Mouse (Mus musculus) CH12.LX (cell line): ENCODE measurements at regions not wholly inside any gene's neighbourhood (a gene's known extent, or its start where the extent isn't known, plus 50 kb on each side); places are given as distances from the start of the nearest gene placed in this dataset.

Experiments used
- DNase-seq: peaks from one replicate; pipeline ENCODE4 v3.0.0-alpha.2; 2013; ENCODE audit errors: extremely low read depth
- H3K27ac ChIP-seq: 2 replicates; pipeline ENCODE4 v1.5.1; 2012; ENCODE audit warnings: low read depth, mild to moderate bottlenecking, control low read depth, moderate library complexity; ENCODE audit not compliant: insufficient read depth
- H3K27me3 ChIP-seq: replicated peaks from 2 replicates; pipeline ENCODE3; 2012; ENCODE audit warnings: inconsistent platforms
- H3K36me3 ChIP-seq, 2 experiments: replicated peaks in 1 of 2; 2 replicates each; pipeline versions ENCODE3 to v1.6.1; 2012; ENCODE audit warnings: inconsistent platforms in 1 of 2, low read length in 1 of 2, mild to moderate bottlenecking in 1 of 2, mixed read lengths in 1 of 2, moderate library complexity in 1 of 2; ENCODE audit not compliant: control insufficient read depth in 1 of 2, insufficient read depth in 1 of 2
- H3K4me1 ChIP-seq, 2 experiments: 2 replicates each; pipeline ENCODE4 v1.6.1; 2012; ENCODE audit warnings: inconsistent platforms in 1 of 2, moderate library complexity in 1 of 2; ENCODE audit not compliant: insufficient read depth in 2 of 2, control insufficient read depth in 1 of 2
- H3K4me2 ChIP-seq: 2 replicates; pipeline ENCODE4 v1.6.1; 2012; ENCODE audit warnings: low read depth, mild to moderate bottlenecking, control low read depth; ENCODE audit not compliant: poor library complexity, insufficient read depth, severe bottlenecking
- H3K4me3 ChIP-seq, 3 experiments: fragments of 150-350 bp in 1 of 3; sonication (generic) in 1 of 3; replicated peaks in 1 of 3; 2 replicates each; pipeline versions ENCODE3 to v1.5.1; 2011 to 2012; ENCODE audit warnings: low read depth in 2 of 3, low read length in 2 of 3, mild to moderate bottlenecking in 2 of 3, moderate library complexity in 2 of 3, control low read depth in 1 of 3, improper control_type of control experiment in 1 of 3, inconsistent platforms in 1 of 3, mixed read lengths in 1 of 3; ENCODE audit not compliant: poor library complexity in 1 of 3
- H3K79me2 ChIP-seq: replicated peaks from 2 replicates; pipeline ENCODE4 v1.6.1; 2012; ENCODE audit warnings: mild to moderate bottlenecking, moderate library complexity; ENCODE audit not compliant: control insufficient read depth, poor library complexity, insufficient read depth, severe bottlenecking; ENCODE audit errors: extremely low read depth
- H3K9ac ChIP-seq: 2 replicates; pipeline ENCODE4 v1.6.1; 2012; ENCODE audit warnings: low read depth, mild to moderate bottlenecking, control low read depth, moderate library complexity; ENCODE audit not compliant: insufficient read depth
- H3K9me3 ChIP-seq: replicated peaks from 2 replicates; pipeline ENCODE3; 2012; ENCODE audit warnings: low read length, inconsistent platforms, mixed read lengths
- BHLHE40 ChIP-seq: IDR thresholded peaks from 2 replicates; pipeline ENCODE4 v1.6.1; 2011; ENCODE audit warnings: mild to moderate bottlenecking, low read depth, low read length, improper control_type of control experiment
- CHD1 ChIP-seq: IDR thresholded peaks from 2 replicates; pipeline ENCODE4 v1.6.1; 2012; ENCODE audit warnings: low read depth, low read length, improper control_type of control experiment, inconsistent platforms
- CTCF ChIP-seq, 2 experiments: IDR thresholded peaks in 1 of 2; conservative IDR thresholded peaks in 1 of 2; 2 replicates each; pipeline ENCODE4 v1.5.1; 2011 to 2012; ENCODE audit warnings: low read depth in 2 of 2, low read length in 2 of 2, improper control_type of control experiment in 1 of 2, inconsistent platforms in 1 of 2, mild to moderate bottlenecking in 1 of 2, moderate library complexity in 1 of 2
- E2F4 ChIP-seq: IDR thresholded peaks from 2 replicates; pipeline ENCODE4 v1.6.1; 2011; ENCODE audit warnings: low read depth, low read length, improper control_type of control experiment; ENCODE audit not compliant: insufficient replicate concordance
- EP300 ChIP-seq: IDR thresholded peaks from 2 replicates; pipeline ENCODE4 v1.6.1; 2011; ENCODE audit warnings: low read length, improper control_type of control experiment
- GABPA ChIP-seq: IDR thresholded peaks from 2 replicates; pipeline ENCODE4 v1.6.1; 2012; ENCODE audit warnings: low read depth, low read length, improper control_type of control experiment, inconsistent platforms; ENCODE audit not compliant: insufficient replicate concordance
- HCFC1 ChIP-seq: IDR thresholded peaks from 2 replicates; pipeline ENCODE4 v1.6.1; 2012; ENCODE audit warnings: low read depth, mild to moderate bottlenecking, inconsistent platforms, low read length, improper control_type of control experiment
- IRF4 ChIP-seq: IDR thresholded peaks from 2 replicates; pipeline ENCODE4 v1.6.1; 2014; ENCODE audit warnings: low read depth, mild to moderate bottlenecking, inconsistent platforms, low read length, improper control_type of control experiment
- JUN ChIP-seq: IDR thresholded peaks from 2 replicates; pipeline ENCODE4 v1.6.1; 2011; ENCODE audit warnings: low read depth, mild to moderate bottlenecking, low read length, improper control_type of control experiment, moderate library complexity; ENCODE audit not compliant: insufficient read depth
- KAT2A ChIP-seq: IDR thresholded peaks from 2 replicates; pipeline ENCODE4 v1.6.1; 2012; ENCODE audit warnings: low read length, improper control_type of control experiment, inconsistent platforms; ENCODE audit not compliant: insufficient replicate concordance
- MAX ChIP-seq: IDR thresholded peaks from 2 replicates; pipeline ENCODE4 v1.6.1; 2011; ENCODE audit warnings: low read length, improper control_type of control experiment
- MEF2A ChIP-seq: IDR thresholded peaks from 2 replicates; pipeline ENCODE4 v1.6.1; 2014; ENCODE audit warnings: low read depth, mild to moderate bottlenecking, inconsistent platforms, low read length, improper control_type of control experiment, borderline replicate concordance
- MYC ChIP-seq: IDR thresholded peaks from 2 replicates; pipeline ENCODE4 v1.6.1; 2011; ENCODE audit warnings: low read depth, mild to moderate bottlenecking, improper control_type of control experiment, low read length
- NELFE ChIP-seq: IDR thresholded peaks from 2 replicates; pipeline ENCODE4 v1.6.1; 2011; ENCODE audit warnings: low read depth, low read length, improper control_type of control experiment
- PAX5 ChIP-seq: IDR thresholded peaks from 2 replicates; pipeline ENCODE4 v1.6.1; 2012; ENCODE audit warnings: low read length, inconsistent platforms, mixed read lengths
- POLR2A ChIP-seq: IDR thresholded peaks from 2 replicates; pipeline ENCODE4 v1.6.1; 2011; ENCODE audit warnings: low read depth, mild to moderate bottlenecking, improper control_type of control experiment, low read length
- POLR2AphosphoS2 ChIP-seq: IDR thresholded peaks from 2 replicates; pipeline ENCODE4 v1.6.1; 2011; ENCODE audit warnings: low read depth, low read length, improper control_type of control experiment
- RAD21 ChIP-seq: IDR thresholded peaks from 2 replicates; pipeline ENCODE4 v1.6.1; 2011; ENCODE audit warnings: low read depth, mild to moderate bottlenecking, low read length, improper control_type of control experiment, moderate library complexity
- RCOR1 ChIP-seq: conservative IDR thresholded peaks from 2 replicates; pipeline ENCODE4 v1.6.1; 2012; ENCODE audit warnings: low read depth, mild to moderate bottlenecking, inconsistent platforms, low read length, improper control_type of control experiment
- SIN3A ChIP-seq: IDR thresholded peaks from 2 replicates; pipeline ENCODE4 v1.6.1; 2012; ENCODE audit warnings: low read length, improper control_type of control experiment, inconsistent platforms
- SMC3 ChIP-seq: IDR thresholded peaks from 2 replicates; pipeline ENCODE4 v1.6.1; 2011; ENCODE audit warnings: low read depth, low read length, improper control_type of control experiment
- TCF12 ChIP-seq: IDR thresholded peaks from 2 replicates; pipeline ENCODE4 v1.6.1; 2014; ENCODE audit warnings: low read depth, mild to moderate bottlenecking, inconsistent platforms, low read length, improper control_type of control experiment
- USF1 ChIP-seq: IDR thresholded peaks from 2 replicates; pipeline ENCODE4 v1.6.1; 2014; ENCODE audit warnings: low read depth, mild to moderate bottlenecking, inconsistent platforms, low read length, improper control_type of control experiment
- USF2 ChIP-seq: conservative IDR thresholded peaks from 2 replicates; pipeline ENCODE4 v1.6.1; 2011; ENCODE audit warnings: low read depth, low read length, improper control_type of control experiment
- ZC3H11A ChIP-seq: IDR thresholded peaks from 2 replicates; pipeline ENCODE4 v1.6.1; 2012; ENCODE audit warnings: low read depth, mild to moderate bottlenecking, inconsistent platforms, low read length, improper control_type of control experiment
- ZMIZ1 ChIP-seq: IDR thresholded peaks from 2 replicates; pipeline ENCODE4 v1.6.1; 2012; ENCODE audit warnings: low read depth, mild to moderate bottlenecking, inconsistent platforms, low read length, improper control_type of control experiment
- dilution Hi-C: fragments of 300-500 bp; cut with MboI; formaldehyde crosslinking; loops from 2 replicates; pipeline ENCODE4 v1.14.3; 2020; ENCODE audit warnings: low sequenced_read_pairs; ENCODE audit not compliant: extremely low pct_unique_long_range_greater_than_20kb, extremely low pct_ligation_motif_present
- in situ Hi-C: fragments of 300-500 bp; cut with MboI; formaldehyde crosslinking; loops from 3 replicates; pipeline ENCODE4 v1.14.3; 2019; ENCODE audit warnings: low sequenced_read_pairs, low pct_ligation_motif_present, low pct_unique_long_range_greater_than_20kb, mixed read lengths

- no peak overlapping the region for H3K4me2 ChIP-seq
- H3K36me3 ChIP-seq = no peaks in the 10 kb centered on the region
- no peaks in the 10 kb centered on the region for H3K27me3 ChIP-seq
- dilution Hi-C loops = no loop called here
- H3K79me2 ChIP-seq = no peaks in the 10 kb centered on the region
- no peaks in the 10 kb centered on the region for H3K4me1 ChIP-seq
- H3K4me3 ChIP-seq = no peak overlapping the region
- H3K9ac ChIP-seq = no peak overlapping the region
- peaks cover 88% of the 10 kb centered on the region for H3K9me3 ChIP-seq
- no peak for TF ChIP-seq IRF4
- no peak for TF ChIP-seq EP300
- TF ChIP-seq USF2 = no peak
- TF ChIP-seq ZMIZ1 = no peak
- TF ChIP-seq E2F4 = no peak
- no peak for TF ChIP-seq POLR2AphosphoS2
- TF ChIP-seq USF1 = no peak
- no peak for TF ChIP-seq POLR2A
- no peak for TF ChIP-seq SMC3
- TF ChIP-seq CTCF (conservative IDR thresholded peaks at IDR 0.05 in 1 of 2, IDR thresholded peaks at IDR 0.05 in 1 of 2; ENCODE audit: low read depth in 2 of 2, low read length in 2 of 2) = no peak
- TF ChIP-seq MYC = no peak
- TF ChIP-seq ZC3H11A = no peak
- no peak for TF ChIP-seq HCFC1
- no peak for TF ChIP-seq GABPA
- H3K27ac ChIP-seq = no peak overlapping the region
- DNase-seq = no peak
- in situ Hi-C loops = no loop called here
These were observed 83.4 kb upstream of the Rbms3 start for GRCm38 (mm10) chr9:117713121-117713520.

GRCm38 (mm10) chr9:117711793-117712192 is 82.1 kb upstream of the Rbms3 start:
- Histone ChIP-seq H3K36me3 (no peaks in the 10 kb centered on the region), H3K27me3 (no peaks in the 10 kb centered on the region), H3K4me1 (no peaks in the 10 kb centered on the region), H3K9me3 (peaks cover 90% of the 10 kb centered on the region), H3K79me2 (no peaks in the 10 kb centered on the region), H3K9ac (no peak overlapping the region), H3K4me3 (no peak overlapping the region), H3K4me2 (no peak overlapping the region), H3K27ac (no peak overlapping the region)
- DNase-seq = no peak
- dilution Hi-C loops (no loop called here), in situ Hi-C loops (no loop called here)
- TF ChIP-seq GABPA (no peak), RAD21 (no peak), MEF2A (no peak), CHD1 (no peak), PAX5 (no peak), MYC (no peak), E2F4 (no peak), KAT2A (no peak), MAX (no peak), POLR2A (no peak), RCOR1 (no peak), USF1 (no peak), BHLHE40 (no peak), ZMIZ1 (no peak), SIN3A (no peak), POLR2AphosphoS2 (no peak), NELFE (no peak), JUN (no peak), TCF12 (no peak), EP300 (no peak)
